Mouse (Mus musculus): ENCODE data around the gene Metap2. TPM values are rescaled to one million over a fixed set of nuclear protein-coding genes. Genes with fewer than 3 reads are reported as not detected.
"Not testable (repeated sequence)": the region's sequence is repeated elsewhere in the genome, so short reads cannot be mapped to it uniquely, and the experiment has no call there.

Gene Metap2
- polyA plus RNA-seq, 1 experiment: 9.5 TPM

- Histone ChIP-seq H3K4me3 (ENCODE audit: low read depth, low read length) (no peak overlapping the region), H3K36me3 (ENCODE audit: control insufficient read depth, insufficient read depth, low read length) (no peaks in the 10 kb centered on the region), H3K4me1 (ENCODE audit: control insufficient read depth, insufficient read depth, insufficient read length, low read length) (no peaks in the 10 kb centered on the region), H3K27ac (ENCODE audit: insufficient read depth, low read depth, low read length) (no peak overlapping the region), H3K27me3 (ENCODE audit: control insufficient read depth, insufficient read depth, low read length) (no peaks in the 10 kb centered on the region)
- TF ChIP-seq POLR2A (IDR thresholded peaks at IDR 0.05; ENCODE audit: low read depth, low read length) (no peak), CTCF (IDR thresholded peaks at IDR 0.05; ENCODE audit: extremely low read depth, insufficient read length, insufficient replicate concordance, low read depth, low read length) (no peak)
- 56% methylated on average over 7 of the region's 7 CpGs for WGBS
These were observed 84.8 kb downstream of the Metap2 start for GRCm38 (mm10) chr10:93812098-93812497.

- H3K36me3 ChIP-seq (ENCODE audit: control insufficient read depth, insufficient read depth, low read length): no peaks in the 10 kb centered on the region
- WGBS: 68% methylated on average over 7 of the region's 7 CpGs
- no peak overlapping the region for H3K27ac ChIP-seq (ENCODE audit: insufficient read depth, low read depth, low read length)
- no peaks in the 10 kb centered on the region for H3K27me3 ChIP-seq (ENCODE audit: control insufficient read depth, insufficient read depth, low read length)
- no peak for TF ChIP-seq CTCF (IDR thresholded peaks at IDR 0.05; ENCODE audit: extremely low read depth, insufficient read length, insufficient replicate concordance, low read depth, low read length)
- no peak for TF ChIP-seq POLR2A (IDR thresholded peaks at IDR 0.05; ENCODE audit: low read depth, low read length)
- H3K4me3 ChIP-seq (ENCODE audit: low read depth, low read length): no peak overlapping the region
- H3K4me1 ChIP-seq (ENCODE audit: control insufficient read depth, insufficient read depth, insufficient read length, low read length): no peaks in the 10 kb centered on the region
These were observed 86.2 kb downstream of the Metap2 start for GRCm38 (mm10) chr10:93810590-93811185.

GRCm38 (mm10) chr10:93809438-93809837, 87.5 kb downstream of the Metap2 start:
- H3K27me3 ChIP-seq (ENCODE audit: control insufficient read depth, insufficient read depth, low read length); H3K36me3 ChIP-seq (ENCODE audit: control insufficient read depth, insufficient read depth, low read length); H3K4me1 ChIP-seq (ENCODE audit: control insufficient read depth, insufficient read depth, insufficient read length, low read length); H3K27ac ChIP-seq (ENCODE audit: insufficient read depth, low read depth, low read length); H3K4me3 ChIP-seq (ENCODE audit: low read depth, low read length): not testable (repeated sequence)
- WGBS: 93% methylated on average over 8 of the region's 8 CpGs

Other genes starting within 250 kb of the Metap2 start
- 0.16 TPM in 1 of 2 replicates, not detected in the other for gene Usp44, start 65.5 kb downstream of the Metap2 start, polyA plus RNA-seq (2012; rRNA removed)
- 3.2 and 5.5 TPM in 2 replicates for gene Vezt, start 138.7 kb upstream of the Metap2 start, polyA plus RNA-seq (2012; rRNA removed)
- gene Fgd6, start 138.9 kb upstream of the Metap2 start, polyA plus RNA-seq (2012; rRNA removed): 2.2 and 3.7 TPM in 2 replicates